Mouse (Mus musculus) G1E (cell line): ENCODE measurements around the gene Frmd6.

Experiments
- CTCF ChIP-seq: IDR thresholded peaks from 2 replicates; pipeline ENCODE4 v1.5.1; 2012; ENCODE audit warnings: low read depth, low read length, inconsistent platforms, mixed read lengths
- GATA1 ChIP-seq: IDR thresholded peaks from 2 replicates; pipeline ENCODE4 v1.6.1; 2012; ENCODE audit warnings: borderline replicate concordance, low read length, inconsistent platforms, mixed read lengths
- GATA2 ChIP-seq: IDR thresholded peaks from 2 replicates; pipeline ENCODE4 v1.6.1; 2012; ENCODE audit warnings: low read depth, low read length, inconsistent platforms, borderline replicate concordance

DNA sequence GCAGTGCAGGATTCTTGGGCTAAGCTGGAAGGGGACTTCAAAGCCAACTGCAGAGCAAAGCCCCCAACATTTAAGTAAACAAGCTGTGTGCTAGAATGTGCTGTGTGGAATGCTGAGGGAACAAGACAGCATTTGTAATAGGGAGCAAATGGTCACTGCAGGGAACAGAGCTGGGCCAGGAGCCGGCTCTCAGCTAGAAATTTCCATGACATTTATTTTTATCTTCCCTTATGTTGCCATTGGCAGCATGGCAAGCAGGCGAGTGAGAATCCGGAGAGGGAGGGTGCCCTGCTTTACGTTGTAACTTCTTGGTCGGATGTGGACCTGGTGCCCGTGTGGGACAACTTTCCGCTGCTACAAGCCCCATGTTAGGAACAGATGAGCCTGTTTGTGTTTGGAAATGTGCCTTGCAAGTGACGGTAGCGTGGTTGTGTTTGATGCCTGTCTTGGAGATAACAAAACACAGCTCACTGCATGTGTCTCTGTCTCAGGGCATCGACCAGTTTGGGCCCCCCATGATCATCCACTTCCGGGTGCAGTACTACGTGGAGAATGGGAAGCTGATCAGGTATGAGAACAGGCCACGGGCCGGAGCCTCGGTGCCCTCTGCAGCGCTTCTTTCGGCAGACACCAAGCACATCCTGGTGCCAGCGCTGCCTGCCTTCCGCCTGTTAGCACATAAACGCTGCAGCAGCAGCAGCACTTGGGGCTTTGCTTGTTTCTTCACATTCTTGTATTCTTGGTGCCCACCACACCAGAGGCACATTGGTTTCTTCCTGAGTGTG is 52.8 kb downstream of the Frmd6 start:
- TF ChIP-seq GATA2 (no peak), CTCF (no peak), GATA1 (no peak)
